Mouse (Mus musculus): ENCODE results near the gene Ppp1r11.

DNA sequence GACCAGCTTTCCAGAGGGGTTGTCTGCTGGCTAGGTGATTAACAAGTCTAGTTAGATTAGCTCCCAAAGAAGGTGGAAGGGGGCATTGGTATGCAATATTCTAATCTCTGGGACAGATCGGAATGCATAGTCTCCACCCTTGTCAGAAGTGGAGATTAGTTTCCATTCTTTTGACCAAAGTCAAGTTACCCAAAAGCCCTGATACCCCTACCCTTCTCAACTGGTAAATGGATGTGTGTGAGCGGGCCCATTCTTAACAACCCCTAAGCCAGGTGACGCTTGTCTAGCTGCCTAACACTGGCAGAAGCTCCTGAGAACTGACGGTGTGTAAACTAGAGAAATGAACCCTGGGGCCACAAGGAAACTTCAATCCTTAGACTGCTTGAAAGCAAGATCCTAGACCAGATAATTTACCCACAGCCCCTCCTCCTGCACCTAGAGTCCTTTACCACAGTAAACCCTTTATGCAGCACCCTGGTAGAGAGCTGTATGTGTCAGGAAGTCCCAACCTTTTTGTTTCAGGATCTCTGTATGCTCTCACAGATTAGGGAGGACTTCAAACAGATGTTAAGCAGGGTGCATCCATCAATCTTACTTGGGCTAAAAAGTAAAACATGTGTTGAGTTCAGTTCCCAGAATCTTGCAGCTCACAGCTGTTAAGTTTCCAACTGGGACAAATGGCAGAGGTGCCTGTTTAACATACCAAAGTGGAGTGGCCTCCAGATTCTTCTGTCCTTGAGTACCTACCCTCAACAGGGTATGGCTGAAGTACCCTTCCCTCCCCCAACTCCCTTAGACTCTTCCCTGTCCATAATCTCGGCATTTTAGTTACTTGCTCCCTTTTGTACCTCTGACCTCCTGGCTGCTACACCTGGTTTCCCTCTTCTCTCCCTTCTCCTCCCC is 31.0 kb upstream of the Ppp1r11 start:
- TF ChIP-seq POLR2A (IDR thresholded peaks at IDR 0.05; ENCODE audit: borderline replicate concordance, insufficient read depth, low read length), result no peak
- TF ChIP-seq CTCF (IDR thresholded peaks at IDR 0.05; ENCODE audit: borderline replicate concordance, insufficient read depth, low read depth, low read length), result no peak

Measured in cerebellum, adult 2 months (tissue).